Mouse (Mus musculus) gastrocnemius, postnatal 4 days (tissue): ENCODE data around the gene Efna1. TPM values are rescaled to one million over a fixed set of nuclear protein-coding genes. Genes with fewer than 3 reads are reported as not detected.

ENCODE experiments used
- DNase-seq, 2 experiments: peaks; one replicate each; pipeline ENCODE4 v3.0.0; 2021 to 2022; ENCODE audit warnings: low spot score in 2 of 2, mixed read lengths in 2 of 2
- microRNA-seq: library from miRNA; unstranded; fragments of <30 nt; microRNA quantifications from one replicate; pipeline ENCODE4 v1.2.0, GENCODE M21; 2021
- total RNA-seq, 2 experiments: library from RNA; stranded (reverse); gene quantifications; 2 replicates each; pipeline ENCODE4 v1.2.3; 2021

Gene Efna1
- total RNA-seq, 2 experiments from 2014 or later, result 20.4 to 21.8 TPM

- DNase-seq, result no peak
Measured at GRCm38 (mm10) chr3:89225321-89225815, 55.6 kb downstream of the Efna1 start.

- DNase-seq, result no peak
Measured at GRCm38 (mm10) chr3:89224796-89225195, 56.1 kb downstream of the Efna1 start.

Small RNAs within 50 kb of the gene (microRNA-seq; reads per million reads assigned to microRNA genes)
- 7.2 reads per million, percentile 22 among the genes with 10 or more reads in this experiment for gene Mir92b

Other genes starting within 250 kb of the Efna1 start
- 10 to 100 TPM; 13.3 to 14.0 TPM for gene Rusc1, start 187.8 kb downstream of the Efna1 start, total RNA-seq
- gene Gm43738, start 180.0 kb downstream of the Efna1 start, total RNA-seq, result not detected
- gene Fdps, start 179.2 kb downstream of the Efna1 start, total RNA-seq, result 10 to 100 TPM; 61.4 to 80.2 TPM
- gene Pklr, start 145.0 kb downstream of the Efna1 start, total RNA-seq, result 1 to 10 TPM in 1 of 2 experiments, not detected in 1; 1.1 TPM
- under 1 TPM; 0.39 to 0.91 TPM for gene Hcn3, start 120.9 kb downstream of the Efna1 start, total RNA-seq
- 10 to 100 TPM; 31.1 to 39.0 TPM for gene Clk2, start 116.3 kb downstream of the Efna1 start, total RNA-seq
- gene Scamp3, start 103.7 kb downstream of the Efna1 start, total RNA-seq, result 10 to 100 TPM; 41.8 to 43.1 TPM
- gene Fam189b, start 98.0 kb downstream of the Efna1 start, total RNA-seq, result 10 to 100 TPM; 19.2 to 22.1 TPM
- gene Gba, start 78.2 kb downstream of the Efna1 start, total RNA-seq, result 10 to 100 TPM; 30.9 to 32.2 TPM
- 100 to 1,000 TPM; 142 to 158 TPM for gene Thbs3, start 66.0 kb downstream of the Efna1 start, total RNA-seq
- gene Mtx1, start 54.1 kb downstream of the Efna1 start, total RNA-seq, result 10 to 100 TPM; 80.7 to 95.1 TPM
- gene Muc1, start 52.1 kb downstream of the Efna1 start, total RNA-seq, result 1 to 10 TPM in 1 of 2 experiments, under 1 TPM in 1; 0.57 to 1.5 TPM
- gene Krtcap2, start 35.2 kb downstream of the Efna1 start, total RNA-seq, result 100 to 1,000 TPM in 1 of 2 experiments, 10 to 100 TPM in 1; 99.9 to 117 TPM
- under 1 TPM; 0.73 to 0.83 TPM for gene Trim46, start 34.8 kb downstream of the Efna1 start, total RNA-seq
- gene Dpm3, start 21.8 kb downstream of the Efna1 start, total RNA-seq, result 10 to 100 TPM; 61.2 to 62.8 TPM
- gene Slc50a1, start 10.6 kb downstream of the Efna1 start, total RNA-seq, result 10 to 100 TPM; 31.7 to 37.7 TPM
- gene Efna3, start 41.8 kb upstream of the Efna1 start, total RNA-seq, result not detected
- 1 to 10 TPM; 2.6 to 2.8 TPM for gene Efna4, start 56.9 kb upstream of the Efna1 start, total RNA-seq
- 10 to 100 TPM; 54.6 to 55.8 TPM for gene Adam15, start 68.9 kb upstream of the Efna1 start, total RNA-seq
- gene Dcst2, start 80.8 kb upstream of the Efna1 start, total RNA-seq, result under 1 TPM; 0.12 to 0.16 TPM
- gene Dcst1, start 84.1 kb upstream of the Efna1 start, total RNA-seq, result under 1 TPM; 0.27 to 0.34 TPM
- gene Zbtb7b, start 113.6 kb upstream of the Efna1 start, total RNA-seq, result 10 to 100 TPM; 14.1 to 23.9 TPM
- gene Lenep, start 121.7 kb upstream of the Efna1 start, total RNA-seq, result under 1 TPM in 1 of 2 experiments, not detected in 1; 0.83 TPM
- 10 to 100 TPM; 21.9 to 27.2 TPM for gene Flad1, start 130.7 kb upstream of the Efna1 start, total RNA-seq
- 10 to 100 TPM; 35.7 to 44.5 TPM for gene Cks1b, start 137.2 kb upstream of the Efna1 start, total RNA-seq
- 10 to 100 TPM; 73.1 to 80.6 TPM for gene Shc1, start 137.3 kb upstream of the Efna1 start, total RNA-seq
- 10 to 100 TPM; 31.9 to 35.0 TPM for gene Pygo2, start 149.1 kb upstream of the Efna1 start, total RNA-seq
- gene Pbxip1, start 155.6 kb upstream of the Efna1 start, total RNA-seq, result 100 to 1,000 TPM; 193 to 208 TPM
- 10 to 100 TPM; 13.1 to 16.1 TPM for gene Pmvk, start 173.4 kb upstream of the Efna1 start, total RNA-seq
- 10 to 100 TPM; 13.6 to 16.5 TPM for gene Kcnn3, start 239.0 kb upstream of the Efna1 start, total RNA-seq